Mouse (Mus musculus) MEL (cell line): ENCODE results near the gene Gpr26.

Source experiments
- CTCF ChIP-seq, 3 experiments: IDR thresholded peaks in 2 of 3; conservative IDR thresholded peaks in 1 of 3; 2 replicates each; pipeline ENCODE4 v1.5.1; 2011 to 2012; ENCODE audit warnings: low read length in 3 of 3, low read depth in 2 of 3, mild to moderate bottlenecking in 2 of 3, improper control_type of control experiment in 1 of 3, inconsistent platforms in 1 of 3, mixed read lengths in 1 of 3, moderate library complexity in 1 of 3; ENCODE audit not compliant: control insufficient read depth in 1 of 3, insufficient read depth in 1 of 3, poor library complexity in 1 of 3, severe bottlenecking in 1 of 3
- EP300 ChIP-seq, 2 experiments: IDR thresholded peaks; 2 replicates each; pipeline ENCODE4 v1.6.1; 2011; ENCODE audit warnings: improper control_type of control experiment in 2 of 2, low read length in 2 of 2, low read depth in 1 of 2, mild to moderate bottlenecking in 1 of 2
- ETS1 ChIP-seq: IDR thresholded peaks from 2 replicates; pipeline ENCODE4 v1.6.1; 2012; ENCODE audit warnings: low read depth, mild to moderate bottlenecking, inconsistent platforms, low read length, improper control_type of control experiment, moderate library complexity
- GATA1 ChIP-seq: IDR thresholded peaks from 2 replicates; pipeline ENCODE4 v1.6.1; 2011; ENCODE audit warnings: low read depth, low read length, improper control_type of control experiment
- HCFC1 ChIP-seq: IDR thresholded peaks from 2 replicates; pipeline ENCODE4 v1.6.1; 2012; ENCODE audit warnings: low read depth, mild to moderate bottlenecking, inconsistent platforms, low read length, improper control_type of control experiment, moderate library complexity

- TF ChIP-seq HCFC1: no peak
- no peak for TF ChIP-seq CTCF (IDR thresholded peaks at IDR 0.05 in 2 of 3, conservative IDR thresholded peaks at IDR 0.05 in 1 of 3; ENCODE audit: control insufficient read depth in 1 of 3, insufficient read depth in 1 of 3, low read depth in 2 of 3, low read length in 3 of 3, poor library complexity in 1 of 3, severe bottlenecking in 1 of 3)
- TF ChIP-seq EP300 (IDR thresholded peaks at IDR 0.05; ENCODE audit: low read depth in 1 of 2, low read length in 2 of 2): no peak
- no peak for TF ChIP-seq ETS1
- no peak for TF ChIP-seq GATA1
Observed at GRCm38 (mm10) chr7:132025591-132025990, 59.3 kb downstream of the Gpr26 start.
